Mouse (Mus musculus) MEL (cell line): Measurements from ENCODE around the gene Psmb6.

ENCODE experiments used
- CTCF ChIP-seq, 3 experiments: IDR thresholded peaks in 2 of 3; conservative IDR thresholded peaks in 1 of 3; 2 replicates each; pipeline ENCODE4 v1.5.1; 2011 to 2012; ENCODE audit warnings: low read length in 3 of 3, low read depth in 2 of 3, mild to moderate bottlenecking in 2 of 3, improper control_type of control experiment in 1 of 3, inconsistent platforms in 1 of 3, mixed read lengths in 1 of 3, moderate library complexity in 1 of 3; ENCODE audit not compliant: control insufficient read depth in 1 of 3, insufficient read depth in 1 of 3, poor library complexity in 1 of 3, severe bottlenecking in 1 of 3
- E2F4 ChIP-seq: IDR thresholded peaks from 2 replicates; pipeline ENCODE4 v1.6.1; 2011; ENCODE audit warnings: low read depth, low read length, improper control_type of control experiment, borderline replicate concordance
- HCFC1 ChIP-seq: IDR thresholded peaks from 2 replicates; pipeline ENCODE4 v1.6.1; 2012; ENCODE audit warnings: low read depth, mild to moderate bottlenecking, inconsistent platforms, low read length, improper control_type of control experiment, moderate library complexity
- MAFK ChIP-seq: IDR thresholded peaks from 2 replicates; pipeline ENCODE4 v1.6.1; 2011; ENCODE audit warnings: low read depth, mild to moderate bottlenecking, low read length, improper control_type of control experiment, borderline replicate concordance
- MEF2A ChIP-seq: IDR thresholded peaks from 2 replicates; pipeline ENCODE4 v1.6.1; 2014; ENCODE audit warnings: low read depth, mild to moderate bottlenecking, inconsistent platforms, low read length, improper control_type of control experiment; ENCODE audit not compliant: poor library complexity, insufficient replicate concordance, severe bottlenecking; ENCODE audit errors: extremely low read depth
- MXI1 ChIP-seq: IDR thresholded peaks from 2 replicates; pipeline ENCODE4 v1.6.1; 2011; ENCODE audit warnings: mild to moderate bottlenecking, low read depth, low read length, improper control_type of control experiment
- POLR2AphosphoS2 ChIP-seq: IDR thresholded peaks from 2 replicates; pipeline ENCODE4 v1.6.1; 2011; ENCODE audit warnings: low read length, improper control_type of control experiment
- ZKSCAN1 ChIP-seq: IDR thresholded peaks from 2 replicates; pipeline ENCODE4 v1.6.1; 2012; ENCODE audit warnings: low read depth, mild to moderate bottlenecking, inconsistent platforms, low read length, improper control_type of control experiment, moderate library complexity
- ZNF384 ChIP-seq: IDR thresholded peaks from 2 replicates; pipeline ENCODE4 v1.6.1; 2012; ENCODE audit warnings: low read depth, mild to moderate bottlenecking, inconsistent platforms, low read length, improper control_type of control experiment

DNA sequence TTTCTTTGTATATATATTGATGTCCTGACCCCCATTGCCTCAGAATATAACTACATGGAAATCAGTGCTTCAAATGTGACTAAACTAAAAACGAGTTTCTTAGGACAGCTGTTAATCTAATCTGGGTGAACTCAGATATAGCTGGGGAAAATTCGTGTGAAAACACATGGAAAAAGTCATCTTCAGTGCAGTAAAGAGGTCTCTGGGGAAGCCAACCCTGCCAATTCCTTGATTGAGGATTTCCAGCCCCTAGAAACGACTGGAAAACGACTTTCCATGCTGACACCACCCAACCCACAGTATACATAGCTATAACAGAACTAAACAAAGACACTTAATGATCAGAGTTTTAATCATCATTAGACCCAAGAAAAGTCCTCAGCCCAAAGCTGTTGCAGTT is 37.4 kb upstream of the Psmb6 start:
- TF ChIP-seq E2F4 = no peak
- TF ChIP-seq HCFC1 = no peak
- no peak for TF ChIP-seq CTCF (IDR thresholded peaks at IDR 0.05 in 2 of 3, conservative IDR thresholded peaks at IDR 0.05 in 1 of 3; ENCODE audit: control insufficient read depth in 1 of 3, insufficient read depth in 1 of 3, low read depth in 2 of 3, low read length in 3 of 3, poor library complexity in 1 of 3, severe bottlenecking in 1 of 3)
- no peak for TF ChIP-seq POLR2AphosphoS2
- no peak for TF ChIP-seq ZNF384
- TF ChIP-seq MEF2A = no peak
- TF ChIP-seq MAFK = no peak
- TF ChIP-seq MXI1 = no peak
- TF ChIP-seq ZKSCAN1 = no peak
